Mouse (Mus musculus) E14TG2a.4 (cell line): ENCODE data around the gene Osbpl3.

Experiments
- CTCF ChIP-seq: conservative IDR thresholded peaks from 2 replicates; pipeline ENCODE4 v1.5.1; 2014; ENCODE audit warnings: low read length
- NANOG ChIP-seq: IDR thresholded peaks from 2 replicates; pipeline ENCODE4 v1.6.1; 2014; ENCODE audit warnings: borderline replicate concordance, low read length, mixed read lengths
- POU5F1 ChIP-seq: IDR thresholded peaks from 2 replicates; pipeline ENCODE4 v1.6.1; 2014; ENCODE audit warnings: low read length, borderline replicate concordance

DNA sequence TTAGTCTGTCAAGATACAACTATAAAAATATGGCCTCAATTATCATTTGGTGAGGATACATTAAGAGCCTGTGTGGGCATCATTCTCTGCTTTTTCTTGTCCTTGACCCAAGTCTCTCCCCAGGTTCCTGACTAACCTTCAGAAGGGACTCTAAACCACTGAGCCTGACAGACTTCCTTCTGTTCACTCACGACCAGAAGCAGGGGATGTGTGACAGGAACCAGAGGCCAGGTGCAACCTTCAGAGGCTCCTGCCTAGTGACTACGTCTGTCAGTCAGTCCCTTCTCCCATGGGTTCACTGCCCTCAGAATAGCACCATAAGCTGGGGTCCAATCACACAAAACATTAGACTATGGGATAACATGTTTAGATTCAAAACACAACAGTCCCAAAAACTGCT lies 208.6 kb downstream of the Osbpl3 start:
- no peak for TF ChIP-seq CTCF
- no peak for TF ChIP-seq POU5F1
- TF ChIP-seq NANOG: no peak
